Mouse (Mus musculus) induced T-regulatory cell, adult 2 months (primary cell): ENCODE data around the gene Olfr1367.
"Not testable (repeated sequence)": the region's sequence is repeated elsewhere in the genome, so short reads cannot be mapped to it uniquely, and the experiment has no call there.

Experiments used
- DNase-seq: peaks from one replicate; pipeline ENCODE4 v3.0.0-alpha.2; 2012; ENCODE audit warnings: low read depth

Olfr1367 gene

DNA sequence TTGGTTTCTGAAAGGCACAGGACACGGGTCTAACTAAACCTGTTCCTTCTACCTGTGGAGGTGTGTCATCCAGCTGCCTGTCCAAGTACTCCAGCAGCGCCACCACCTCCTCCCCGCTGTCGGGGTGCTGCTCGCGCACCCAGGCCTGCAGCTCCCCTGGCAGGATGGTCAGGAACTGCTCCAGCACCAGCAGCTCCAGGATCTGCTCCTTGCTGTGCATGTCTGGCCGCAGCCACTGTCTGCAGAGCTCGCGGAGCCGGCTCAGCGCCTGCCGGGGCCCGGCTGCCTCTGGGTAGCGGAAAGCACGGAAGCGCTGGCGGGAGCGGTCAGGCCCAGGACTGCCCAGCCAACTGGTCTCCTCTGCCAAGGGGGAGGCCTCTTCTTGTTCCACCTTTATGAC is 49.3 kb downstream of the Olfr1367 start:
- not testable (repeated sequence) for DNase-seq

DNA sequence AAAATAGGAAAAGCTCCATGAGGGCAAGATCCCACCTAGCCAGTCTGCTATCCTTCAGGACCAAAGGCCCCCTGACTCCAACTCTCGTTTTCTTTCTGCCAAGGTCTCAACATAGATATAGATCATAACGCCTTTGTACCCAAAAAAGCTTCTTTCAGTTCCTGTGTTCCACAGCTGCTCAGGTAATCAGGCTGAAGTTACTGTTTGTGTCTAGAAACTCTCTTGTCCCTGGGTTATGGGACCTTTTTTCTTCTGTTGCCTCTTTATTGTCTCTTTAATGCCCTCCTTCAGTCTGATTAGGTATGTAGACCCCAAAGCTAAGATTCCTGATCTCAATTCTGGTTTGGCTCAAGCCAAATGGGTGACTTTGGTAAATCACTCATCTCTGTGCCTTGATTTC is 50.8 kb downstream of the Olfr1367 start:
- DNase-seq, result no peak
